Mouse (Mus musculus) gonadal fat pad, adult 2 months (tissue): ENCODE measurements around the gene A730061H03Rik. TPM values are rescaled to one million over a fixed set of nuclear protein-coding genes. Genes with fewer than 3 reads are reported as not detected.

ENCODE experiments used
- DNase-seq: peaks from one replicate; pipeline ENCODE4 v3.0.0-alpha.2; 2012; ENCODE audit warnings: low read depth
- polyA plus RNA-seq: library from polyadenylated mRNA; depleted of rRNA; stranded (reverse); fragments of >200 nt; gene quantifications from 2 replicates; pipeline ENCODE4 v1.2.3, GENCODE M21; 2012

Gene A730061H03Rik
- polyA plus RNA-seq, 1 experiment: 6.6 TPM

- no peak for DNase-seq
Measured at GRCm38 (mm10) chr14:55551347-55551746, 8.9 kb downstream of the A730061H03Rik start.

DNA sequence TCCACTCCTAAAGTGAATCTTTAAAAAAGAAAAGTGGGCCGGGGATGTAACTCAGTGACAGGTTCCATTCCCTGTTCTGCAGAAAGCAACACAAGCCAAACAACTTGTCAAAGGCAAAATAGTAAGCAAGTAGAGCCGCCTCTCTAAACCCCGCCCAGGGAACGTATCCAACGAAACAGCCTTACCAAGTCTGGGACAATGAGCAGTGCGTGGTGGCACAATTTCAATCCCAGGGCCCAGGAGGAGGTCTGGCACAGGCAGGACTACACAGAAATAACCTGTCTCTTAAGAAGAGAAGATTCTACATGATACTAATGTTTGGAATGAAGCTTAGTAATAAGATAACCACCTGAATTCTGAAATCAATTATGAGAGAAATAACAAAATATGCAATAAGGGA, 10.0 kb downstream of the A730061H03Rik start:
- DNase-seq: no peak

DNA sequence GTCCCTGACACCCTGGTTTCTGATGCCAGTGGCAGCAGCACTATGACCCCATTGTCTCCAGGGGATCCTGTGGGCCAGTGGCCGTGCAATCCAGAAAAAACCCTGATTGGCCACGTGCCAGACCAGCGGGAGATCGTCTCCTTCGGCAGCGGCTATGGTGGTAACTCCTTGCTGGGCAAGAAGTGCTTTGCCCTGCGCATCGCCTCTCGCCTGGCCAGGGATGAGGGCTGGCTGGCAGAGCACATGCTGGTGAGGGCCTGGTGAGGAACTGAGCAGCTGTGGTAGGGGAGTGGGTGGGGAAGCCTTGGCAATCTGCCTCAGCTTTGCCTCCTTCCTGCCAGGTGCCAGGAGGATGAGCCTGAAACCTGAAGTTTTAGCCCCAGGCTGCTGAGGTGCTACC, 15.9 kb downstream of the A730061H03Rik start:
- DNase-seq: no peak

- DNase-seq: no peak
Measured at GRCm38 (mm10) chr14:55542268-55542667, 17.9 kb downstream of the A730061H03Rik start.

DNA sequence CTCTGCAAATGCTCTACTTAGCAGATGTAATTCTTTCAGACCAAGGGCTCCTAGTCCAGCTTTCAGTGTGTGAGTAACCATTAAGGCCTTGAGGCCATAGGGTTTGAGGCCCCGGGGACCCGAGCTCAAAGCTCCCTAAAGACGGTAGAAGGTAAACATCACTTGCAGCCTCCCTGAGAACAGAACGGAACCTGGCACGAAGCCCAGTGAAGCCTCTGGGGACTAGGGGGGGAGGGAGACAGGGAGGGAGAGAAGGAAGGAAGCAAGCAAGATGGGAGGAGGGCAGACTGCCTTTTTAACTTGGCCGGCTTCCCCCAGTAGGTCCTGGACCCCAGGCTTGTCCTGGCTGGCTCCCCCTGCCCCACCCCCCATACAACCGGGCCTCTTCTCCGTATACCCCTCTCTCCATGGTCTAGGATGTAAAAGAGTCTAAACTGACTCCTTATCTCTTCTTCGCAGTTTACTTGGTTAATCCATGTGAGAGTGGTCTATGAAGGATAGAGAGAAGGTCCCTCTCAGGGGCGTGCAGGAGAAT, 19.4 kb downstream of the A730061H03Rik start:
- no peak for DNase-seq

- no peak for DNase-seq
Measured at GRCm38 (mm10) chr14:55540067-55540786, 20.0 kb downstream of the A730061H03Rik start, which contains the start of gene Pck2. Gene Pck2 (plus strand): TSS chr14:55540266.

- no peak for DNase-seq
Measured at GRCm38 (mm10) chr14:55536116-55536745, 24.0 kb downstream of the A730061H03Rik start.

DNA sequence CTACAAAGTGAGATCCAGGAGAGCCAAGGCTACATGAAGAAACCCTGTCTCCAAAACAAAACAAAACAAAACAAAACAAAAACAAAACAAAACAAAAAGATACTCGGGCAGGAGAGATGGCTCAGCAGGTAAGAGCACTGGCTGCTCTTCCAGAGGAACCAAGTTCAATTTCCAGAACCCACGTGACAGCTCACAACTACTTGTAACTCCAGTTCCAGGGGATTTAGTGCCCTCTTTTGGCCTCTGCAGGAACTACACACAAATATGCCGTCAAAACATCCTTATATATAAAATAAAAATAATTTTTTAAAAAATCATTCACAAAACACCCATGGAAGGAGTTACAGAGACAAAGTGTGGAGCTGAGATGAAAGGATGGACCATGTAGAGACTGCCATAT, 32.3 kb downstream of the A730061H03Rik start:
- DNase-seq: no peak

- DNase-seq: no peak
Measured at GRCm38 (mm10) chr14:55526674-55527073, 33.5 kb downstream of the A730061H03Rik start.

GRCm38 (mm10) chr14:55524785-55525184, 35.4 kb downstream of the A730061H03Rik start, which contains the start of gene Nrl:
Gene Nrl (minus strand): TSS chr14:55524981.
- DNase-seq: no peak

DNA sequence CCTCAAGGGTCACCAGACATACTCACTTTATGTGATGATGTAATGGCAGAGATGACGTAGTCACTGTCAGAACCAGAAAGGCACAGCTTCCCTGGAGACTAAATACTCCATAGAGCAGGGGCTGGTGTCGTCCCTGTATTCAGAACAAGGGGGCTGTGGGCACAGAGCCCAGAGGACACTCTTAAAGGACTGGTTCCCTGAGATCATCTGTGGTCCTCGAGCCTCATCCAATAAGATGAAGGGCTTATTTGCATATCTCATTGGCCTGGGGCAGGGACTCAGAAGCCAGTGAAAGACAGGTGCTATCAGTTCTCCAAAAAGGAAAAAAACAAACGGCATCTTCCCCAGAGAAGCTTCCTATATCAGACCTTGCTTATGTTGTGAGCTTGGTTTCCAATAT, 36.1 kb downstream of the A730061H03Rik start:
- DNase-seq: no peak

DNA sequence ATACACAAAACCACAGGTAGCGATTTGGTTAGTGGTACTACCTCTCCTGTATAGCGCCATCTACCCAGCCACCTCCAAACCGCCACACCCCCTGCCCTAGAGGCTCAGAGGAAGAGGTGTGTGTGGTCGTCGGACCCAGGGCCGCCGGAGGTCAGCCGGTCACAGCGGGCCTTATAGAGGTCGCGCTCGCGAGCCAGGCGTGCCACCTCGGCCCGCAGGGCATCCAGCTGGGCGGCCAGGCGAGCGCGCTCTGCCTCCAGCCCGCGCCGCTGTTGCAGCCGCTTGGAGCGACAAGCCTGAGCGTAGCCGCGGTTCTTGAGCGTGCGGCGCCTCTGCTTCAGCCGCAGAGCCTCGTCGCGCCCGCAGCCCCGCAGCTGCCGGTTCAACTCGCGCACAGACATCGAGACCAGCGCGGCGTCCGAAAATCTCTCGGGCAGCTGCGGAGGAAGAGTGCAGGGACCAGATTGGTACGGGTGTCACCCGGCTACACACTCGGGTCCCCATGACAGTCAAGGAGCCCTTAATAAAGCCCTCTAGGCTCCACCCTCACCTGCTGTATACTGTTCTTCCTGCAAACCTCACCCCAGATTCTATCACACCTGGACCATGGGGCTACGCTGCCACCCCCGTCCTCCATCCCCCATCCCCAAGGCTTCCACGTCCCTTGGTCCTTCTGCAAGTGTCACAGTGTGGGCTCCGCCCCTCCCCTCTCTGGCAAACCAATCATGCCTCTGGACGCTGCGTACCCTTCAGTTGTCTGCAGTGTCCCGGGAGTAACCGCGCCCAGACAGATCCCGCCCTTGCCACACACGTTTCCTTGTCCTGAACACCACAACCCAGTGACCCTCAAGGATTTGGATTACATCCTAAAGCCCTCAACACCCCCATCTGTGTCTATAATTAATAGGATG, 39.5 kb downstream of the A730061H03Rik start:
- no peak for DNase-seq

- no peak for DNase-seq
Measured at GRCm38 (mm10) chr14:55519604-55520003, 40.6 kb downstream of the A730061H03Rik start.

DNA sequence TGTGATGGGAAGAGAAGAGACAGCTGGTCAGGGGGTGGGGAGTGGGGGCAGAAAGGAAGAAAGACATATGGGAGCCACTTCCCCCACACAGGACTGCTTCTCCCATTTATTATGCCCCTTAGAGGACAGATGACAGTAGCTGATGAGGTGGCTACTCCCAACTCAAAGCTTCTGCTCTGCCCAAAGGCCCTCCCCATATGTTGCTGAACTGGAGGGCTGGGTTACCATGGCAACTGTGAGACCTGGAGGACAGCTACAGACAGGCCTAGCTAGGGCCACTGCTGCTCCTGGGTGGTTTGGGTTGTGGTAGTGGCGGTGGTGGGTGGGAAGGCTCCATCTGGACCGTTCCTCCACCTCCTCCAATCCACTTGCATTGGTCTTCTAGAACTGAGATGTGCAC, 41.3 kb downstream of the A730061H03Rik start:
- no peak for DNase-seq

DNA sequence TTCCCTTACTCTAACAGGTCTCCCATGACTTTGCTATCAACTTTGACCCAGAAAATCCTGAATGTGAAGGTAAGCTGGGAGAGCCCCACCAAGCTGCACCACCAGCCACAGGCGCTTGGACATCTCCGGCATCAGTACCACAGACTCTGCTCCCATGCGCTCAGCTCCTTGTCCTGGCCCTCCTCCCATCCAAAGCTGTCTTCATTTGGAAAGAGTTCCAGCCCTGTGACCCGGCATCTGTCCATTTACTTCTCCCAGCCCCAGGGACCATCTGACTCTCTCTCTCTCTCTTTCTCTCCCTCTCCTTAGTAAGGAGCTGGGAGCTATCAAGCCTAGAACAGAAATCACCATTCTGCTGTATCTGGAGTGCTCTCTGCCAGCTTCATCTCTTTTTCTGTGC, 44.4 kb downstream of the A730061H03Rik start:
- no peak for DNase-seq

- no peak for DNase-seq
Measured at GRCm38 (mm10) chr14:55513927-55514326, 46.3 kb downstream of the A730061H03Rik start.

GRCm38 (mm10) chr14:55511037-55511436, 49.2 kb downstream of the A730061H03Rik start:
- no peak for DNase-seq

GRCm38 (mm10) chr14:55510125-55510731, 50.0 kb downstream of the A730061H03Rik start, which contains the start of gene Cpne6:
Gene Cpne6 (plus strand): TSS chr14:55510445.
- no peak for DNase-seq
